Mouse (Mus musculus) CH12.LX (cell line): ENCODE data around the gene Zfyve28.

Experiments used
- CTCF ChIP-seq, 2 experiments: IDR thresholded peaks in 1 of 2; conservative IDR thresholded peaks in 1 of 2; 2 replicates each; pipeline ENCODE4 v1.5.1; 2011 to 2012; ENCODE audit warnings: low read depth in 2 of 2, low read length in 2 of 2, improper control_type of control experiment in 1 of 2, inconsistent platforms in 1 of 2, mild to moderate bottlenecking in 1 of 2, moderate library complexity in 1 of 2
- EP300 ChIP-seq: IDR thresholded peaks from 2 replicates; pipeline ENCODE4 v1.6.1; 2011; ENCODE audit warnings: low read length, improper control_type of control experiment
- JUN ChIP-seq: IDR thresholded peaks from 2 replicates; pipeline ENCODE4 v1.6.1; 2011; ENCODE audit warnings: low read depth, mild to moderate bottlenecking, low read length, improper control_type of control experiment, moderate library complexity; ENCODE audit not compliant: insufficient read depth
- MAFK ChIP-seq: IDR thresholded peaks from 2 replicates; pipeline ENCODE4 v1.6.1; 2011; ENCODE audit warnings: low read length, improper control_type of control experiment; ENCODE audit not compliant: insufficient replicate concordance
- PAX5 ChIP-seq: IDR thresholded peaks from 2 replicates; pipeline ENCODE4 v1.6.1; 2012; ENCODE audit warnings: low read length, inconsistent platforms, mixed read lengths
- POLR2A ChIP-seq: IDR thresholded peaks from 2 replicates; pipeline ENCODE4 v1.6.1; 2011; ENCODE audit warnings: low read depth, mild to moderate bottlenecking, improper control_type of control experiment, low read length
- RAD21 ChIP-seq: IDR thresholded peaks from 2 replicates; pipeline ENCODE4 v1.6.1; 2011; ENCODE audit warnings: low read depth, mild to moderate bottlenecking, low read length, improper control_type of control experiment, moderate library complexity
- SIN3A ChIP-seq: IDR thresholded peaks from 2 replicates; pipeline ENCODE4 v1.6.1; 2012; ENCODE audit warnings: low read length, improper control_type of control experiment, inconsistent platforms
- SMC3 ChIP-seq: IDR thresholded peaks from 2 replicates; pipeline ENCODE4 v1.6.1; 2011; ENCODE audit warnings: low read depth, low read length, improper control_type of control experiment
- USF1 ChIP-seq: IDR thresholded peaks from 2 replicates; pipeline ENCODE4 v1.6.1; 2014; ENCODE audit warnings: low read depth, mild to moderate bottlenecking, inconsistent platforms, low read length, improper control_type of control experiment
- USF2 ChIP-seq: conservative IDR thresholded peaks from 2 replicates; pipeline ENCODE4 v1.6.1; 2011; ENCODE audit warnings: low read depth, low read length, improper control_type of control experiment

DNA sequence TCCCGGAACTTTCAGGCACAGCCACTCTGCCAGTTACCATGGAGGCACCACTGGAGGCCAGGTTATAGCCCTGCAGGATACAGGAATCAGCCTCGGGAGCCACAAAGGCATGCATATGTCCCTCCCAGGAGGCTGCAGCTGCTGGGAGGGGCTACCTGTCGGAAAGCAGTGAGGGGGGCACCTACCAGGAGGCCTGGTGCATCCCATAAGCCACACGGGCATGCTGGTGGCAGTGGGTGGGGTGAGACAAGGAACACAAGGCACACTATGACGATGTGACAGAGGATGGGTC lies 112.9 kb downstream of the Zfyve28 start:
- TF ChIP-seq POLR2A (no peak), RAD21 (no peak), SIN3A (no peak), MAFK (no peak), SMC3 (no peak), EP300 (no peak), CTCF (conservative IDR thresholded peaks at IDR 0.05 in 1 of 2, IDR thresholded peaks at IDR 0.05 in 1 of 2; ENCODE audit: low read depth in 2 of 2, low read length in 2 of 2) (no peak), USF2 (no peak), PAX5 (no peak), USF1 (no peak), JUN (no peak)
